Mouse (Mus musculus): ENCODE measurements around the gene Cfap61. TPM values are rescaled to one million over a fixed set of nuclear protein-coding genes. Genes with fewer than 3 reads are reported as not detected.
A peak's percentile ranks its signal among the peaks of the same experiment; 100 is the strongest.

The Cfap61 gene
- polyA plus RNA-seq, 3 experiments from 2014 or later: not detected

DNA sequence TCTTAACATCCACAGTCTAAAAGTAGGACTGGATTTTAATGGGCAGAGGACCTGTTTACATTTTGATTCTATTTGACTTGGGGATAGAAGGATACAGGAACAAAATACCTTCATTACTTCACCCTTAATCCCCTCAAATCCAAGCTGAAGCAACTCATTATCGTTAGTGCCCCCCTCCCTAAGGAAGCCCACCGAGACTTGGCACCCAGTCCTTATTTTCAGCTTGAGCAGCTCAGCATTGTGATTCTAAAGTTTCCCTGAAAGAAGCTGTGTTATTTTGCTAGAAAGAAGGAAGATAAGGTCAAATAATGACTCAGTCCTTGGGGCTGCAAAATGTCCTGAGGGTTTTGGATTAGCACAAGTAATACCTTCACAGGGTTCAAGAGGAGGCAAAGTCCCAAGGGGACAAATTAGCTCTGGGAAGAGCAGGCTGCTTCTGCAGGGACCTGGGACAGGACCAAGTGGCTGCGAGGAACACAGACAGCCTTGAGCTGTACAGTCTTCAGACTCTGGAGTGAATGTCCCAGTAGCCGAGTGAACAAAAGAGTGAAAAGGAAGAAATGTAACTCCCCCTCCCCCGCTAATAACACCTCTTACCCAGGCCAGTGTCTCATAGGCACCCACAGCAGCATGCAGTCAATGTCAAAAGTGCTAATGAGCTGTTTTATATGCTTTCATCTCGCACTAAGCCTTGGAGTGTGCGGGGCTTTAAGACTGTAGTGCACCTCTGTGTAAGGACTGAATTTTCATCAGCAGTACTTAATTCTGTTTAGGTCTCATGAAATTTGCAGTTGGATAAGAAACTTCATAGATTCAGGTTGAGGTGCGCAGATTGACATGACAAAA is 81.0 kb downstream of the Cfap61 start:
- no peak for ATAC-seq

DNA sequence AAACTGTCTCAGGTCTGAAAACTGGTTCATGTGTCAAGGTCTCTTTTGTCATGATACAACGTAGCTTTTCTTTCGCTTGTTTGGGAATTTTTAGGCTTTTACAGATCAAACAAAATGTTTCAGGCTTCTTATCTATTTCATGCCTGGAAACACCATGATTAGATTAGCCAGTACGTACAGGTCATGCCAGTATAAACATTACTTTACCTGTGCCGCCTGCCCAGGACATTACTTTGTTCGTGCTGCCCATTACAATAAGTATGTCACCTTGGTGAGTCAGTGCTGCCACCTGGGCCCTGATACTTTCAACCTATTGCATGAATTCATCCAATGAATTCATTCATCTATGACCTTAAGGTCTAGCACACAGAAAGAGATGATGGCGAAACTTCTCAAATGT is 88.3 kb downstream of the Cfap61 start:
- ATAC-seq: no peak

GRCm38 (mm10) chr2:146043640-146044039 is 109.1 kb downstream of the Cfap61 start:
- no peak for ATAC-seq

DNA sequence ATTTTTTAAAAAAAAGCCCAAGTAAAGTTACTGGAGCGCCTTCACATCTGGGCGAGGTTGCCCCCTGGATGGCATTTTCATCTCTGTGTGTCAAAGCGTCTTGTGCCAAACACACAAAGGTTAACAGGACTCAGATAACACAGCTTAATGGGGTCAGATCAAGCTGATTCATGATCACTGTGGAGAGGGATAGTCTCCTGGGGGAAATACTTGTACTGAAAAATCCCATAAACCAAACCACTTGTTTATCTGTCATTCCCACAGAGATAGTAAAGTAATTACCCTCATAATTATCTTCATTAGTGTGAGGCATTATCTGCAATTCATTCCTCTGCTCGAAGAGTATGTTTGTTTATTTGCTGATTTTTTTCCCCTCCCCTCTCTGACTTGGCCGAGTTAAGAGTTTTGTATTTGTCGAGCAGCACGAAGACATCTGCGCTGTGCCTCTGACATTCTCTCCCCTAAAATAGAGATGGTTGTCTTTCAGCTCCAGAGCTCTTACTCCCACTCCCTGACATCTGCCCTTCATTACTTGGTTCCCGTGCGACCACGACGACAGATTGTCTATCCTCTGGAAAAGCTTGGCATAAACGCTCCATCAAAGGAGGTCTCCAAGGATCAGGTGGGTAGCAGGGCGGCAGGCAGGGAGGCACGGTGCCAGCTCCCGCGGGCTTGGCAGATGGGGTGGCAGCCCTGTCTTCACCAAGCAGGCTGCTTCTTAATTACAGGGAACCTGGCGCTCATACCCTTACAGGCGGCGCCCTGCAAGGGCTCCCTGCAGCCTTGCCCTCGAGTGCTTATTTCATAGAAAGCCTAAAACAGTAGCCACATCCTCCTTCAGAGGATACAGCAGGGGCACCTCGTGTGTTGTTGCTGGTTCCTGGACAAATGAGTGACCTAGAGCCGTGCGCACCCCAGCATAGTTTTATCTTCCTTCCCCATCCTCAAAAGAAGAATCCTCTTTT is 110.6 kb downstream of the Cfap61 start:
- ATAC-seq: no peak

- ATAC-seq: no peak
These were observed 113.1 kb downstream of the Cfap61 start for GRCm38 (mm10) chr2:146047691-146048090.

DNA sequence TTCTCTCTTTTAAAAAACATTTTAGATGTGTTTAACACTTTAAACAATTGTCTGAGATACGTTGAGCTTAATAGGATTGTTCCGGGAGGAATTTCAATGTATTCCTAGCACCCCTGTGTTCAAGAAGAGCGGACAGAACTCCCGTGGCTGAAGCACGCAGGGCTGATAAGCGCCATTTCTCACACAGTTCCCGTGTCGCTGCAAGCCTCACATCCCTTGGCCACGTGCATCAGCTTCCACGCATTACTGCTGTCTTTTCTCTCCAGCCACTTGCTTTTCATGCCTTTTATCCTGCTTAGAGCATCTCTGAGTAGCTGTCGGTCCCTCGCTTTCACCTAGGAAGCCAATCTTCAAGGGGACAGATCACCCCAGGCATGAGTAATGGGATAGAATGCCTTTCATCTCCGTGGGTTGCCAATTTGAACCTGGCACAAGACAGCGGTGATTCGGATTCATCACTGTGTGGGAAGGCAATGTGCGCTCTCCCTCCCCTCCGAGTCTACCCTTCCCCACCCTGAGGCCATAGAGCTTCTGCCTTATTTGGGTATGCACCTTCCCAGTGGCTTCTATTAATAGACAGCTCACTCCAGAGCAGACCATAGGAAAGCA is 113.7 kb downstream of the Cfap61 start:
- ATAC-seq: no peak

DNA sequence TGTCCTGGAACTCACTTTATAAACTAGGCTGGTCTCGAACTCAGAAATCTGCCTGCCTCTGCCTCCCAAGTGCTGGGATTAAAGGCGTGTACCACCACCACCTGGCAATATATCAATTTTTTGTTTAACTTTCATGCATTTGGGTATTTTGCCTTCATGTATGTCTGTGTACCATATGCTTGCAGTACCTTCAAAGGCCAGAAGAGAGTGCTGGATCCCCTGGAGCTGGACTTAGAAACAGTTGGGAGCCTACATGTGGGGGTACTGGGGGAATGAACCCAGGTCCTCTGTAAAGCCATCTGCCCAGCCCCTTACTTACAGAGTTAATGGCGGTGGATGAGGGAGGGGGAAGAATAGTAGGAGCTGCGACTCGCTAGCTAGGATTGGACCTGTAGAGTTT is 114.8 kb downstream of the Cfap61 start:
- ATAC-seq: no peak

DNA sequence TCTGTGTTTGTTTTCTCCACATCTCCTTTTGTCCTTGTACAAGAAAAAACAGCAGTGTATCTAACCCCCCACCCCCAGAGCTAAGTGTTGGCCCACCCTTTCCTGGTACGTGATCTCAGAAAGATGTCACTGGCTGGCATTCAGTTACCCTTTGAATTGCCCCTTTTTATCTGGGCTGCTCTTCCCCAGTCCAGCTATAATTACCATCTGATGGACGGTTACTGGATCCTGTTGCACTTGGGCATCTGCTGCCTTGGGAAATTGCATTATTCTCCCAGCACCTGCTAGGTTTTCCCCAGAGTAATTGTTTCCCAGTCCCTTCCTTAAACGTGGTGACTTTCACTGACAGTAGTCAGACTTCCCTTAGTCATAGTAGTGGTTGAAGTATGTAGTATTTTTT is 115.5 kb downstream of the Cfap61 start:
- ATAC-seq: no peak

- ATAC-seq: no peak
These were observed 116.8 kb downstream of the Cfap61 start for GRCm38 (mm10) chr2:146051334-146051733.

GRCm38 (mm10) chr2:146057123-146057522 is 122.5 kb downstream of the Cfap61 start:
- no peak for ATAC-seq

- ATAC-seq: no peak
These were observed 124.2 kb downstream of the Cfap61 start for GRCm38 (mm10) chr2:146058791-146059190.

DNA sequence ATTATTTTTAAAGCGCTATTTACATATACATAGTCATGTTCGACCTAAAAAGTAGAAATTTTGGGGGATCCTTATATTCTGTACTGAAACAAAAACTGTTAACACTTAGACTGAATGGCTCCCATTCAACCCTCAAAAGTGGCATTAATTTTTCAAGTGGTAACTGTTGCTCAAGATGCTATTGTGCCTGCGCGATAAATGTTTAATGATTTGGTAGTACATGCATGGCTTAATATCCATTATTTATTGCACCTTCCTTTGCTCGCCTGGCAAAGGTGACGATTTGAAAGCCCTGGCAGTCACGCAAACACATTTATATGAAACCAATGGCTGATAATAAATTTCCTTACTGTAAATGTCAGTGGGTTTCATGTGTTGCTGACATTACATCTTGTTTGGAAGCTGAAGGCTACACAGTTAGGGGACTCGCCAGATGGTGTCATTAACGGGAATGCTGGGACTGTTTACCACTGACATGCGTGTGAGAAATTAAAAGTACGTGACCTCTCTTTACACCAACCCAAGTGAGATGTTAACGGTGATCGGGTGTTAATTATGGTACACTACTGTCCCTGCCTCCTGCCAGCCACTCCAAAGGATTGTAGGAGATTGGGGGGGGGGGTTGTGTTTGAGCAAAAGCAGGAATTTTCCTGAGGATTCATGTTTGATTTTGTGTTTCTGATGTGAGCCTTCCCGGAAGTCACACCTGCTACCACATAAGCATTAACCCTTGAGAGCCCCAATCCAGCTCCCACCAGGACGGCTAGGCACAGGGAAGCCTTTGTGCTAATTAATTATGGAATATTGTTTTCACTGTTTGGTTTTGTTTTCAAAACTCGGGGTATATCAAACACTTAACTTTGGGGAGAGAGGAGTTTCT is 127.1 kb downstream of the Cfap61 start:
- no peak for ATAC-seq

DNA sequence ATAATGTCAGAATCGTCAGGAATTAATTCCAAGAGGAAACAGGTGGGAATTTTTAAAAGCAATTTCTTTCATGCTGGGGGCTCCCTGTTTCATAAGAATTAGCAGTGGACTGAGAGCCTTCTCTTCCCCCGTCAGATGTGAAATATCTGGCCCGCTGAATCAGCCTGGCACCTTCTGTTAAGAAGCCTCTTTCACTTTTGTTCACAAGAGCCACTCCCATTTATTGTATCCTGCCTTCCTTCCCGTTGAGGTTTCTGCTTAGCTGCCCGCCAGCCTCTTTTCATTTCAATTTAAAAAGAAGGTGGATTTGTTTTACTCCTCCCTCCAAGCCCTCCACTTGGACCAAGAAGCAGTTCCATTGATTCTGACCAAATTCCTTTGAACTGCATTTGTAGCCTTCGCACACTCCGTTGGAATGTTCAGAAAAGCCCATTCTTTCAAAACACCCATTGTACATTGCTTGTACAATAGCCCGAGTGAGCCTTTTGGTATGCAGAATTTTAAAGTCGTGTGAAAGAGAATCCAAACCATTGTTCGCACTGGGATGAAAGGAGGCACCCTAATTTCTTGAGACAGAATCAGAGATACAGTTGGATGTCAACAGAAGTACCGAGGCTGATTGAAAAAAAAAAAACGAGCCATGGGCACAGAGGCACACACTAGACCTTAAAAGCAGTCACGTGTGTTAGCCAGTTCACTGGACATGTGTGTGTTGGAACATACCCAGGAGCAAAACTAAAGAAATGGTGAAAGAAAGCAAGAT is 127.9 kb downstream of the Cfap61 start:
- peak; percentile 43 for ATAC-seq

DNA sequence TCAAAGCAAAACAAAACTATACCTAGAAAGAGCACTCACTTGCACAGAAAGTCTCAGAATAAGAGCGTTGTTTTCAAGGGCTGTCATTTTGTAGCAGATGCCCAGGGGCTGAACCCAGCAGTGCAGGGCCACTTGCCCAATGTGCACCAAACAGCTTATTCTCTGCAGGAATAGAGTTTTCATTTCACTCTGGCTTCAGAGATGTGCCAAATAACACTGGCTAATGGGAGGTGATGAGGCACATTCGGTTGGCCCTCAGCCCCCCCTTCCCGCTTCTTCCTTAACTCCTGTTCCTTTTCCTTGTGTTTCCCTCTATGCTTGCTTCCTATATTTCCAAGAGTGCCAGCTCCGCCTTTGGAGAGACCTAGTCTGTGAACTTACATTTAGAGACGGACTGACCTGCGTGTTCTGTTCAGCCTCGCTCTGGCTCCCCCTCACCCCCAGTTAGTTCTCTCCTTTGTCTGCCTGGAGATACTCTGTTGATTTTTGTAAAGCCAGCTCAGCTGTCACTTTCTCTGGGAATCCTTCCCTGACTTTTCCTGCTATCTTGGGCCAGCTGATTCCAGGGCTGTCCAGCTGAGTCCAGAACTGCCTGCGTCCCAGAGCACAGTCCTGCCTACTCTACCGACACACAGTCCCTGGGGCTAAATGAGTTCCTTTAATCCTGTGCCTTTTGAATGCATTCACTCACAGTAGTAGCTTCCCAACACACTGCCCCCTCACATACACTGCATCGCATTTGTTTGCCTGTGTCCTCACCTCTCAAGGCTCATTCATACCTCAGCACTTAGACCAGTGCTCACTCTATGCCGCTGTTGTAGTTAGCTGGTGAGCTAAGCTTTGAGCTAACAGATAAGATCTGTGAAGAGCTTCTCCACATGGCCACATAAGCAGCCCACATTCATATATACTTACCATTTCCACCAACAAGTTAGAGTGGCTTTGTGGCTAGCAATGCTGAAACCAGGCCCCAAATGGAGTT is 128.8 kb downstream of the Cfap61 start:
- ATAC-seq: no peak

GRCm38 (mm10) chr2:146067364-146067763 is 132.8 kb downstream of the Cfap61 start:
- no peak for ATAC-seq

- no peak for ATAC-seq
These were observed 138.7 kb downstream of the Cfap61 start for GRCm38 (mm10) chr2:146073300-146073699.

- ATAC-seq: no peak
These were observed 142.5 kb downstream of the Cfap61 start for GRCm38 (mm10) chr2:146077117-146077516.

DNA sequence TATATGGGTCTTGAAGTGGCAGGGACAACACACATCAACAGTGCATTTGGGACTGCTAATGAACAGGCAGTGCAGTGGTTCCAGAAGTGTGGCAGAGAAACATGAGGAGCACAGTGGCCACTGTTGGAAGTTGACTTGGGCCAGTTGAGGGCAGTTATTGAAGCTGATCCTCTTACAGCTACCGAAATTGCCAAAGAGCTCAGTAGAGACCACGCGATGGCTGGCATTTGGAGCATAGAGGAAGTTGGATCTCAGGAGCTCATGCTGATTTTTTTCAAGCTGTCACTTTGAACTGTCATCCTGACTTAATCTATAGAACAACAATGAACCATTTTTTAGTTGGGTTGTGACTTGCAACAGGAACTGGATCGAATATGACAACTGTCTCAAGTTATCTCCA is 145.7 kb downstream of the Cfap61 start:
- ATAC-seq: no peak

GRCm38 (mm10) chr2:146083326-146083871 is 148.8 kb downstream of the Cfap61 start:
- no peak for ATAC-seq

- ATAC-seq: no peak
These were observed 152.8 kb downstream of the Cfap61 start for GRCm38 (mm10) chr2:146087411-146087810.
